Mouse (Mus musculus) retina, embryonic 14.5 days (tissue): ENCODE measurements around the gene Gabarap.

Experiments
- DNase-seq: peaks from one replicate; pipeline ENCODE4 v3.0.0-alpha.2; 2015; ENCODE audit warnings: low spot score

Gene Gabarap

GRCm38 (mm10) chr11:69970222-69970621, 20.7 kb upstream of the Gabarap start:
- no peak for DNase-seq

- no peak for DNase-seq
Observed at GRCm38 (mm10) chr11:69970775-69971174, 20.2 kb upstream of the Gabarap start.

- no peak for DNase-seq
Observed at GRCm38 (mm10) chr11:69974907-69975306, 16.0 kb upstream of the Gabarap start.

- DNase-seq: no peak
Observed at GRCm38 (mm10) chr11:69976271-69976670, 14.7 kb upstream of the Gabarap start.

- no peak for DNase-seq
Observed at GRCm38 (mm10) chr11:69979827-69980195, 11.1 kb upstream of the Gabarap start.

- DNase-seq: peak; percentile 99
Observed at GRCm38 (mm10) chr11:69980196-69981140, 10.5 kb upstream of the Gabarap start.

GRCm38 (mm10) chr11:69981141-69981762, 9.7 kb upstream of the Gabarap start, which contains the start of gene Ctdnep1:
Ctdnep1 (plus strand) TSS chr11:69981156.
- no peak for DNase-seq

GRCm38 (mm10) chr11:69982225-69982624, 8.7 kb upstream of the Gabarap start, which contains the start of gene Elp5:
Elp5 (minus strand) TSS chr11:69982517.
- no peak for DNase-seq

- DNase-seq: no peak
Observed at GRCm38 (mm10) chr11:69982877-69983276, 8.1 kb upstream of the Gabarap start.

- DNase-seq: no peak
Observed at GRCm38 (mm10) chr11:69983377-69983776, 7.6 kb upstream of the Gabarap start.

- no peak for DNase-seq
Observed at GRCm38 (mm10) chr11:69984431-69984830, 6.5 kb upstream of the Gabarap start.

GRCm38 (mm10) chr11:69989949-69990348, 994 bp upstream of the Gabarap start:
- no peak for DNase-seq

- DNase-seq: peak; percentile 12
Observed at GRCm38 (mm10) chr11:69991711-69992110, 768 bp downstream of the Gabarap start.

GRCm38 (mm10) chr11:69992396-69992795, 1.5 kb downstream of the Gabarap start:
- no peak for DNase-seq

GRCm38 (mm10) chr11:69992932-69993331, 2.0 kb downstream of the Gabarap start:
- DNase-seq: no peak

- no peak for DNase-seq
Observed at GRCm38 (mm10) chr11:69994401-69995090, 3.6 kb downstream of the Gabarap start.

- DNase-seq: peak; percentile 98
Observed at GRCm38 (mm10) chr11:69995391-69995960, 4.5 kb downstream of the Gabarap start, which contains the start of gene Phf23. Phf23 (plus strand) TSS chr11:69995777.

- peak; percentile 49 for DNase-seq
Observed at GRCm38 (mm10) chr11:69996161-69997061, 5.5 kb downstream of the Gabarap start.

- peak; percentile 84 for DNase-seq
Observed at GRCm38 (mm10) chr11:69997070-69997509, 6.1 kb downstream of the Gabarap start.

GRCm38 (mm10) chr11:69998567-69999491, 7.9 kb downstream of the Gabarap start:
- no peak for DNase-seq
